Mouse (Mus musculus): ENCODE measurements around the gene Cd22. TPM values are rescaled to one million over a fixed set of nuclear protein-coding genes. Genes with fewer than 3 reads are reported as not detected.
"Not testable (repeated sequence)": the region's sequence is repeated elsewhere in the genome, so short reads cannot be mapped to it uniquely, and the experiment has no call there.

Cd22 gene
- polyA plus RNA-seq (2014; fragmentation: Nextera tagmentation; extraction: Ambion mirVana) = 0.12 TPM in 1 of 2 replicates, not detected in the other

- no peak for ATAC-seq (replicated peaks; ENCODE audit: low FRiP score, low TSS enrichment, low read depth)
Observed at GRCm38 (mm10) chr7:30880176-30880575, at the start of gene Cd22. Gene Cd22, minus strand, starts transcription at chr7:30880342.

GRCm38 (mm10) chr7:30924581-30924980 is 44.4 kb upstream of the Cd22 start, which contains the start of gene Hamp2:
Gene Hamp2, minus strand, starts transcription at chr7:30924681.
- H3K4me3 ChIP-seq (ENCODE audit: low read depth, low read length); ATAC-seq (replicated peaks; ENCODE audit: low FRiP score, low TSS enrichment, low read depth); H3K4me2 ChIP-seq (ENCODE audit: low read length); H3K9me3 ChIP-seq (ENCODE audit: control insufficient read depth, low read length); H3K4me1 ChIP-seq (replicated peaks; ENCODE audit: control insufficient read depth, insufficient read depth, low read length); H3K27ac ChIP-seq (ENCODE audit: low read depth); H3K36me3 ChIP-seq (ENCODE audit: control insufficient read depth, insufficient read depth, low read length); H3K27me3 ChIP-seq (replicated peaks; ENCODE audit: control insufficient read depth, insufficient read depth, low read length); DNase-seq (ENCODE audit: low spot score); H3K9ac ChIP-seq (ENCODE audit: low read length): not testable (repeated sequence)
- WGBS = 67% methylated on average over 2 of the region's 2 CpGs

More at GRCm38 (mm10) chr7:30880176-30880575, at the start of gene Cd22:
- Histone ChIP-seq H3K9me3 (ENCODE audit: control insufficient read depth, low read length) (no peaks in the 10 kb centered on the region), H3K36me3 (ENCODE audit: control insufficient read depth, insufficient read depth, low read length) (no peaks in the 10 kb centered on the region), H3K27ac (ENCODE audit: low read depth) (no peak within 1 kb of the TSS), H3K27me3 (replicated peaks; ENCODE audit: control insufficient read depth, insufficient read depth, low read length) (no peaks in the 10 kb centered on the region), H3K4me1 (replicated peaks; ENCODE audit: control insufficient read depth, insufficient read depth, low read length) (no peaks in the 10 kb centered on the region), H3K4me3 (ENCODE audit: low read depth, low read length) (no peak within 1 kb of the TSS), H3K4me2 (ENCODE audit: low read length) (no peak within 1 kb of the TSS), H3K9ac (ENCODE audit: low read length) (no peak within 1 kb of the TSS)
- WGBS = 62% methylated on average over 7 of the region's 7 CpGs
- DNase-seq (ENCODE audit: low spot score) = no peak

- Histone ChIP-seq H3K4me3 (ENCODE audit: low read depth, low read length) (no peak overlapping the region), H3K9ac (ENCODE audit: low read length) (no peak overlapping the region), H3K27ac (ENCODE audit: low read depth) (no peak overlapping the region), H3K36me3 (ENCODE audit: control insufficient read depth, insufficient read depth, low read length) (no peaks in the 10 kb centered on the region), H3K27me3 (replicated peaks; ENCODE audit: control insufficient read depth, insufficient read depth, low read length) (no peaks in the 10 kb centered on the region), H3K4me2 (ENCODE audit: low read length) (no peak overlapping the region), H3K4me1 (replicated peaks; ENCODE audit: control insufficient read depth, insufficient read depth, low read length) (no peaks in the 10 kb centered on the region), H3K9me3 (ENCODE audit: control insufficient read depth, low read length) (no peaks in the 10 kb centered on the region)
- ATAC-seq (replicated peaks; ENCODE audit: low FRiP score, low TSS enrichment, low read depth) = no peak
- 63% methylated on average over 3 of the region's 3 CpGs for WGBS
- DNase-seq (ENCODE audit: low spot score) = no peak
Observed at GRCm38 (mm10) chr7:30924071-30924470, 43.9 kb upstream of the Cd22 start.

- not testable (repeated sequence) for DNase-seq (ENCODE audit: low spot score); H3K9ac ChIP-seq (ENCODE audit: low read length); H3K36me3 ChIP-seq (ENCODE audit: control insufficient read depth, insufficient read depth, low read length); ATAC-seq (replicated peaks; ENCODE audit: low FRiP score, low TSS enrichment, low read depth); H3K9me3 ChIP-seq (ENCODE audit: control insufficient read depth, low read length); H3K4me2 ChIP-seq (ENCODE audit: low read length); H3K27me3 ChIP-seq (replicated peaks; ENCODE audit: control insufficient read depth, insufficient read depth, low read length); H3K27ac ChIP-seq (ENCODE audit: low read depth); H3K4me3 ChIP-seq (ENCODE audit: low read depth, low read length); H3K4me1 ChIP-seq (replicated peaks; ENCODE audit: control insufficient read depth, insufficient read depth, low read length)
- WGBS = 31% methylated on average over 3 of the region's 3 CpGs
Observed at GRCm38 (mm10) chr7:30922490-30922889, 42.3 kb upstream of the Cd22 start.

- no peaks in the 10 kb centered on the region for H3K36me3 ChIP-seq (ENCODE audit: control insufficient read depth, insufficient read depth, low read length)
- DNase-seq (ENCODE audit: low spot score) = no peak
- no peaks in the 10 kb centered on the region for H3K27me3 ChIP-seq (replicated peaks; ENCODE audit: control insufficient read depth, insufficient read depth, low read length)
- no peaks in the 10 kb centered on the region for H3K4me1 ChIP-seq (replicated peaks; ENCODE audit: control insufficient read depth, insufficient read depth, low read length)
- no peaks in the 10 kb centered on the region for H3K9me3 ChIP-seq (ENCODE audit: control insufficient read depth, low read length)
- H3K27ac ChIP-seq (ENCODE audit: low read depth) = no peak overlapping the region
- no peak overlapping the region for H3K4me3 ChIP-seq (ENCODE audit: low read depth, low read length)
- H3K4me2 ChIP-seq (ENCODE audit: low read length) = no peak overlapping the region
- no peak overlapping the region for H3K9ac ChIP-seq (ENCODE audit: low read length)
- ATAC-seq (replicated peaks; ENCODE audit: low FRiP score, low TSS enrichment, low read depth) = no peak
- 61% methylated on average over 3 of the region's 3 CpGs for WGBS
Observed at GRCm38 (mm10) chr7:30920217-30920616, 40.1 kb upstream of the Cd22 start.

GRCm38 (mm10) chr7:30917219-30917618 is 37.1 kb upstream of the Cd22 start:
- Histone ChIP-seq H3K9me3 (ENCODE audit: control insufficient read depth, low read length) (no peaks in the 10 kb centered on the region), H3K4me1 (replicated peaks; ENCODE audit: control insufficient read depth, insufficient read depth, low read length) (no peaks in the 10 kb centered on the region), H3K9ac (ENCODE audit: low read length) (no peak overlapping the region), H3K27me3 (replicated peaks; ENCODE audit: control insufficient read depth, insufficient read depth, low read length) (no peaks in the 10 kb centered on the region), H3K4me3 (ENCODE audit: low read depth, low read length) (no peak overlapping the region), H3K36me3 (ENCODE audit: control insufficient read depth, insufficient read depth, low read length) (no peaks in the 10 kb centered on the region), H3K4me2 (ENCODE audit: low read length) (no peak overlapping the region), H3K27ac (ENCODE audit: low read depth) (no peak overlapping the region)
- 35% methylated on average over 4 of the region's 4 CpGs for WGBS
- no peak for ATAC-seq (replicated peaks; ENCODE audit: low FRiP score, low TSS enrichment, low read depth)
- no peak for DNase-seq (ENCODE audit: low spot score)

- Histone ChIP-seq H3K4me2 (ENCODE audit: low read length) (no peak overlapping the region), H3K9ac (ENCODE audit: low read length) (no peak overlapping the region), H3K27me3 (replicated peaks; ENCODE audit: control insufficient read depth, insufficient read depth, low read length) (no peaks in the 10 kb centered on the region), H3K9me3 (ENCODE audit: control insufficient read depth, low read length) (no peaks in the 10 kb centered on the region), H3K36me3 (ENCODE audit: control insufficient read depth, insufficient read depth, low read length) (no peaks in the 10 kb centered on the region), H3K4me1 (replicated peaks; ENCODE audit: control insufficient read depth, insufficient read depth, low read length) (no peaks in the 10 kb centered on the region), H3K27ac (ENCODE audit: low read depth) (no peak overlapping the region), H3K4me3 (ENCODE audit: low read depth, low read length) (no peak overlapping the region)
- DNase-seq (ENCODE audit: low spot score) = no peak
- 31% methylated on average over 6 of the region's 6 CpGs for WGBS
- no peak for ATAC-seq (replicated peaks; ENCODE audit: low FRiP score, low TSS enrichment, low read depth)
Observed at GRCm38 (mm10) chr7:30916713-30917112, 36.6 kb upstream of the Cd22 start.

GRCm38 (mm10) chr7:30914732-30915131 is 34.6 kb upstream of the Cd22 start, which contains the start of gene Mag:
Gene Mag, minus strand, starts transcription at chr7:30914873.
- no peak for ATAC-seq (replicated peaks; ENCODE audit: low FRiP score, low TSS enrichment, low read depth)
- no peak for DNase-seq (ENCODE audit: low spot score)
- WGBS = 64% methylated on average over 8 of the region's 8 CpGs
- Histone ChIP-seq H3K27ac (ENCODE audit: low read depth) (no peak within 1 kb of the TSS), H3K27me3 (replicated peaks; ENCODE audit: control insufficient read depth, insufficient read depth, low read length) (no peaks in the 10 kb centered on the region), H3K9me3 (ENCODE audit: control insufficient read depth, low read length) (no peaks in the 10 kb centered on the region), H3K36me3 (ENCODE audit: control insufficient read depth, insufficient read depth, low read length) (no peaks in the 10 kb centered on the region), H3K4me2 (ENCODE audit: low read length) (no peak within 1 kb of the TSS), H3K4me3 (ENCODE audit: low read depth, low read length) (no peak within 1 kb of the TSS), H3K4me1 (replicated peaks; ENCODE audit: control insufficient read depth, insufficient read depth, low read length) (no peaks in the 10 kb centered on the region), H3K9ac (ENCODE audit: low read length) (no peak within 1 kb of the TSS)

GRCm38 (mm10) chr7:30909773-30910172 is 29.6 kb upstream of the Cd22 start:
- Histone ChIP-seq H3K27me3 (replicated peaks; ENCODE audit: control insufficient read depth, insufficient read depth, low read length) (no peaks in the 10 kb centered on the region), H3K4me3 (ENCODE audit: low read depth, low read length) (no peak overlapping the region), H3K4me1 (replicated peaks; ENCODE audit: control insufficient read depth, insufficient read depth, low read length) (peaks cover 8% of the 10 kb centered on the region; the same call in 1 of the 2 replicates), H3K4me2 (ENCODE audit: low read length) (no peak overlapping the region), H3K9ac (ENCODE audit: low read length) (no peak overlapping the region), H3K9me3 (ENCODE audit: control insufficient read depth, low read length) (no peaks in the 10 kb centered on the region), H3K27ac (ENCODE audit: low read depth) (no peak overlapping the region), H3K36me3 (ENCODE audit: control insufficient read depth, insufficient read depth, low read length) (no peaks in the 10 kb centered on the region)
- no peak for DNase-seq (ENCODE audit: low spot score)
- WGBS = 73% methylated on average over 6 of the region's 6 CpGs
- no peak for ATAC-seq (replicated peaks; ENCODE audit: low FRiP score, low TSS enrichment, low read depth)
